Mouse (Mus musculus): ENCODE results near the gene Lingo1.

- no peak for TF ChIP-seq CTCF (IDR thresholded peaks at IDR 0.05; ENCODE audit: low read depth, low read length)
- TF ChIP-seq TAL1 (conservative IDR thresholded peaks at IDR 0.05; ENCODE audit: low read depth, low read length): no peak
- TF ChIP-seq POLR2AphosphoS5 (IDR thresholded peaks at IDR 0.05; ENCODE audit: insufficient replicate concordance, low read depth, low read length): no peak
These were observed 34.1 kb downstream of the Lingo1 start for GRCm38 (mm10) chr9:56762106-56762562.

All from G1E (cell line).